Mouse (Mus musculus) stomach, postnatal 0 days (tissue): ENCODE results near the gene Lrmda. TPM values are rescaled to one million over a fixed set of nuclear protein-coding genes. Genes with fewer than 3 reads are reported as not detected.

Source experiments
- ATAC-seq: fragments of 200-750 bp; cut with Nextera tagmentation; 2 replicates; pipeline ENCODE4 v1.8.0; 2017; ENCODE audit not compliant: low FRiP score, low TSS enrichment
- DNase-seq: peaks from one replicate; pipeline ENCODE4 v3.0.0-alpha.2; 2016; ENCODE audit warnings: low spot score
- H3K27ac ChIP-seq: fragments of 300-500 bp; sonication (generic); replicated peaks from 2 replicates; pipeline ENCODE4 v1.5.1; 2014; ENCODE audit warnings: mild to moderate bottlenecking, control low read depth
- H3K27me3 ChIP-seq: fragments of 300-500 bp; sonication (generic); 2 replicates; pipeline ENCODE4 v1.6.1; 2014; ENCODE audit warnings: low read length; ENCODE audit not compliant: control insufficient read depth, insufficient read depth
- H3K36me3 ChIP-seq: fragments of 300-500 bp; sonication (generic); 2 replicates; pipeline ENCODE4 v1.6.1; 2014; ENCODE audit warnings: low read length, mixed read lengths; ENCODE audit not compliant: control insufficient read depth, insufficient read depth
- H3K4me1 ChIP-seq: fragments of 300-500 bp; sonication (generic); replicated peaks from 2 replicates; pipeline ENCODE4 v1.6.1; 2014; ENCODE audit warnings: antibody characterized with exemption; ENCODE audit not compliant: control insufficient read depth, insufficient read depth
- H3K4me2 ChIP-seq: fragments of 300-500 bp; sonication (generic); replicated peaks from 2 replicates; pipeline ENCODE4 v1.6.1; 2014; ENCODE audit warnings: low read depth, mild to moderate bottlenecking, control low read depth, moderate library complexity
- H3K4me3 ChIP-seq: fragments of 300-500 bp; sonication (generic); 2 replicates; pipeline ENCODE4 v1.5.1; 2014; ENCODE audit warnings: low read depth, low read length, control low read depth
- H3K9ac ChIP-seq: fragments of 300-500 bp; sonication (generic); 2 replicates; pipeline ENCODE4 v1.6.1; 2014; ENCODE audit warnings: mild to moderate bottlenecking, low read length, control low read depth, mixed read lengths
- H3K9me3 ChIP-seq: fragments of 300-500 bp; sonication (generic); 2 replicates; pipeline ENCODE4 v1.6.1; 2016; ENCODE audit warnings: low read length; ENCODE audit not compliant: control insufficient read depth
- CTCF ChIP-seq: IDR thresholded peaks from 2 replicates; pipeline ENCODE4 v1.5.1; 2016; ENCODE audit warnings: antibody characterized with exemption, low read depth, mild to moderate bottlenecking, moderate library complexity
- EP300 ChIP-seq: optimal IDR thresholded peaks from 2 replicates; pipeline ENCODE3; 2016; ENCODE audit warnings: antibody characterized with exemption
- WGBS: fragments of 180-500 bp; shearing (Covaris S2); extraction: QIAGEN DNeasy Blood & Tissue Kit; methylation state at CpG from one replicate; pipeline ENCODE4 v1.1.7; 2014; 5-methylcytosine and 5-hydroxymethylcytosine counted together
- polyA plus RNA-seq: library from polyadenylated mRNA; unstranded; fragments of >200 nt; fragmentation: Nextera tagmentation; extraction: Ambion mirVana; gene quantifications from 2 replicates; pipeline ENCODE4 v1.2.1, GENCODE M21; 2015

The Lrmda gene
- polyA plus RNA-seq, 1 experiment from 2014 or later, result 0.39 TPM

DNA sequence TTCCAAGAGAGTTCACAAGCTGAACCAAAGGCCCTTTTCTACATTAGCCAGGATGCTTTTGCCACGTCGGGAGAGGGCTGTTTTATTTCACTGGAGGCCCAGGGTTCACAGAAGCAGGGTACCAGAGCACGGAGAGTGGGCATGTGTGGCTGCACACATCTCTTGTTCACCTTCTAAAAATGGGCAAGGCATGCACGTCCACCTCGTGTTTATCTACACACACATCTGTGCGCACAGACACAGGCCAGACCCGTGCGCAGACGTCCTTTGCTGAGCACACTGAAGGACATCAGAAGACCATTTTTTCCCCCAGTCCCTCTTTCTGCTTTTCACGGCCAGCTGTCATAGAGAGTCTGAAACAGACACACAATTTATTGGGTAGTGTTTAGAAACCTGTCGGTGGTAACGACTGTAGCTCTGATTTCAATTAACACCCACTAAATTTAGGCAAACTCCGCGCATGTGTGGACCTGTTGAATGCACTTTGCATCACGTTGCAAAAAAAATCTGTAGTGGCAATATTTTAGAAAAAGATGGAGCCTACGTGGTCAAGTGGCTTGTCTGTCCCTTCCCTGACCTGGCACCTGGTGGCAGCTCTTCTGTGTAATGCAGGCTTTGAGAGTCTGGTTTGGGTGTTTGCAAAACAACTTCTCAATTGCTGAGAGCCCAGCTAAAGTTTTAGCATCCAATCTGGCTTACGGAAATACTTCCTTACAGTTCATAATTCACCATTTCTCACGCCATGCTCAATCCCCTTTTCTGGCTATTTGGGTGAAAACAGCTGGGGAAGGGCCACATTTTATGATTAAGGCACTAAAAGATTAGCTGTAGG lies 28.8 kb downstream of the Lrmda start:
- TF ChIP-seq EP300 (no peak), CTCF (no peak)
- no peak overlapping the region for H3K27ac ChIP-seq
- H3K9ac ChIP-seq, result no peak overlapping the region
- peaks cover 5% of the 10 kb centered on the region; the same call in 1 of the 2 replicates for H3K4me1 ChIP-seq
- H3K4me2 ChIP-seq, result no peak overlapping the region
- H3K4me3 ChIP-seq, result no peak overlapping the region
- H3K27me3 ChIP-seq, result no peaks in the 10 kb centered on the region
- ATAC-seq (no peak), DNase-seq (no peak)
- H3K9me3 ChIP-seq, result no peaks in the 10 kb centered on the region
- no peaks in the 10 kb centered on the region for H3K36me3 ChIP-seq
- 67% methylated on average over 18 of the region's 18 CpGs for WGBS

DNA sequence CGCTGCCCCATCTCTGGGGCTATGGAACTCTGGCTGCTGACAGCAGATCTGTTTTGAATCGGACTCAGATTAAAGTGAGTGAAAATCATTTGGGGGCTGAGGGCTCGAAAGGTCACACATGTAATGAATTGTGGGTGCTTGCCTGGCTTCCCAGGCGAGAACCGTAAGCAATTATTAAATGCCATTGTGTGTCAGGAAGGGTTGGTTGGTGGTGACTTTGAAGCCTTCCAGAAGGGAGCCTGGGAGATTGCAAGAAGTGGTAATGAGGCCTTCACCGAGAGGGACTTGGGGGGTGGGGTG lies 29.3 kb downstream of the Lrmda start:
- Histone ChIP-seq H3K27me3 (no peaks in the 10 kb centered on the region), H3K4me2 (no peak overlapping the region), H3K36me3 (no peaks in the 10 kb centered on the region), H3K4me3 (no peak overlapping the region), H3K9me3 (no peaks in the 10 kb centered on the region), H3K27ac (no peak overlapping the region), H3K4me1 (peaks cover 5% of the 10 kb centered on the region; the same call in 1 of the 2 replicates), H3K9ac (no peak overlapping the region)
- 77% methylated on average over 6 of the region's 6 CpGs for WGBS
- ATAC-seq (no peak), DNase-seq (no peak)
- TF ChIP-seq EP300 (no peak), CTCF (no peak)

DNA sequence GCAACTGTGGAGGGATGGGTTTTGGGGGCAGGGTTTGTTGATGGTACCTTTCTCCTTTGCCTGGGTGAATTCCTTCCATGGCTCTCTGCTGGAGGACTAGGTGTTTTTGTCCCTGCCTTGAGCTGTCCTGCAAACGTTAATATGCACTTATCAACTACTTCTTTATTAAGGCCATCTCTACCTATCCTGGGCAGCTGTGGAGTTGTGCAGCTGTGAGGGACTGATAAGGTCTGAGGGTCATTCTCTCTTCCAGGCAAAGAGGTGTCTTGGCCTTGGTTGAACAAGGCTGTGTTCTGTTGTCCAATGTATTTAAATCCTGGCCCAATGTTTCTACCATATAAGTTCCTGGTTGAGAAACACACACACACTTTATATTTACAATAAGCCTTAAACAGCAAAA lies 29.8 kb downstream of the Lrmda start:
- no peak overlapping the region for H3K4me2 ChIP-seq
- no peak overlapping the region for H3K27ac ChIP-seq
- no peaks in the 10 kb centered on the region for H3K9me3 ChIP-seq
- H3K4me3 ChIP-seq, result no peak overlapping the region
- H3K27me3 ChIP-seq, result no peaks in the 10 kb centered on the region
- no peak for TF ChIP-seq EP300
- no peak for TF ChIP-seq CTCF
- H3K9ac ChIP-seq, result no peak overlapping the region
- DNase-seq (no peak), ATAC-seq (no peak)
- no peaks in the 10 kb centered on the region for H3K36me3 ChIP-seq
- 54% methylated on average over 1 of the region's 1 CpGs for WGBS
- H3K4me1 ChIP-seq, result peaks cover 5% of the 10 kb centered on the region; the same call in 1 of the 2 replicates

DNA sequence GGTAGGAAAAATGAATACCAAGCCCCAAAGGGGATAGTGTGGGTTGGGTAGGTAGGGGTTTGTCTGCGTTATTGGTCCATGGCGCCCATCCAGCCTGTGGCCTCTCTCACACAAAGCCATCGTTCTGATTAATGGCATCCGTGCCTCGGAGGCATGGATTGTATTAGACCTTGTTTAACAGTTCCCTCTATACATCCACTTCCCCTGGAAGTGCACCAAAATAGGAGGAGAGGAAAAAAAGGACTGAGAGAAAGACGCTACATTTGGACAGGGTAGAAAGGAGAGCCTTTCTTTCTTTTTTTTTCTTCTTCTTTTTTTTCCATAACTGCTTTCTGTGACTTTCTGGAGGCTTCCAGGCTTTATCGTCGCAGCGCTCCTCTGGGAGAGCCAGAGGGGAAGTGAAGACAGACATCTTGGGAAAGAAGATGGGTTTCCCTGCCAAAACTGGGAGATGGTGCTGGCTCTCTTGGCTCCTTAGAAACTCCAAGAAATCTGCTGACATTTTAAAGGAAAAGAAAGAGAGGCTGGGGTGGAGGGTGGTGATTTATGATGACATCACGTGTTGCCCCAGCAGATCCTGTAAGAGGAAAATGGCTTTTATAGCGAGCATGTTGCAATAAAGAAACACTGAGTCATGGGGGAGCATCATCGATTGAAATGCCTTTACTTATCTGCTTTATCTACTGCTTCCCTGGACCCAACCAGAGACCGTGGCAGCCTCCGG lies 32.6 kb downstream of the Lrmda start:
- no peak overlapping the region for H3K4me3 ChIP-seq
- 0 out of 2 replicates have a peak overlapping the region, but pooled peaks have one; percentile 11 for H3K4me2 ChIP-seq
- no peaks in the 10 kb centered on the region for H3K27me3 ChIP-seq
- no peak overlapping the region for H3K9ac ChIP-seq
- H3K4me1 ChIP-seq, result peaks cover 5% of the 10 kb centered on the region; the same call in 1 of the 2 replicates
- 33% methylated on average over 14 of the region's 14 CpGs for WGBS
- H3K36me3 ChIP-seq, result no peaks in the 10 kb centered on the region
- DNase-seq (no peak), ATAC-seq (no peak; the same call in 1 of the 2 replicates)
- TF ChIP-seq CTCF (no peak), EP300 (no peak)
- no peaks in the 10 kb centered on the region for H3K9me3 ChIP-seq
- peak overlapping the region; percentile 18; the same call in 1 of the 2 replicates for H3K27ac ChIP-seq

DNA sequence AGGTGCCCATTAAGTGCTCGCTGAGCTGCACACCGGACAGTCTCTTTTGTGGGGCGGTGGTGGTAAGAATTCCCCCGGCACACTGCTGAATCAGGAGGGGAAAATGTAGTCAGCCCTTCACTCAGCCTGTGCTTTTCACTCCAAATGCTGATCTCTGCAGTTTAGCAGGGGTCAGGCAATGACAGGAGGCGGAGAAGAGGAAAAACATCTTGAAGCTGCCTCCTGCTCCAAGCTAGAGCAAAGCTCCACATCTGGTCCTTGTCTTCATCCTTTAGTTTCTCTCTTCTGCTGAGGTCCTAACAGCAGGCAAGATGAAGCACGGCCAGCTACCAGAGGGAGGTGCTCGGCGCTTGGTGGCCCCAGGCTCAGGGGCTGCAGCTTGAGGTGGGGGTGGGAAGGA lies 36.1 kb downstream of the Lrmda start:
- Histone ChIP-seq H3K27ac (no peak overlapping the region), H3K4me3 (no peak overlapping the region), H3K4me1 (peaks cover 5% of the 10 kb centered on the region; the same call in 1 of the 2 replicates), H3K4me2 (no peak overlapping the region), H3K9ac (no peak overlapping the region), H3K27me3 (no peaks in the 10 kb centered on the region), H3K9me3 (no peaks in the 10 kb centered on the region), H3K36me3 (no peaks in the 10 kb centered on the region)
- no peak for DNase-seq
- 51% methylated on average over 8 of the region's 8 CpGs for WGBS
- no peak for TF ChIP-seq EP300
- TF ChIP-seq CTCF, result peak; percentile 47
- ATAC-seq, result peak; percentile 47; the same call in 1 of the 2 replicates

DNA sequence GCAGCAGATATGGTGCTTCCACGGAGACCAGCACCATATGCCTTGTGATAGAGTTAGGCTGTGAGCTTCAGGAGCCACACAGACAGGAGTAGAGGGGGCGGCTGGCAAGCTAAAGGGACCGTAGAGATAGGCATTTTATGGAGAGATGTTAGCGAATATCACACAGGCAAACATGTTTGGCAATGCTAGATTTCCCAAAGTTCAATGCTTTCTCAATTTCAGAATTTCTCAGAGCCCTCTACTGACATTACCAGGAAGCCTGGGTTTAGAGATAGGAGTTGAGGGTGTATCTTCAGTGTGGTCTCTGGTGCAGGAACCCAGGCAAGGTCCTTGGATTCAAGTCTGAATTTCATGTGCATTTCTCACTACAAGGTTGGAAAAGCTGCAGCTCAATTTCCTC lies 36.7 kb downstream of the Lrmda start:
- peaks cover 5% of the 10 kb centered on the region; the same call in 1 of the 2 replicates for H3K4me1 ChIP-seq
- H3K4me2 ChIP-seq, result no peak overlapping the region
- DNase-seq (no peak), ATAC-seq (no peak)
- H3K9me3 ChIP-seq, result no peaks in the 10 kb centered on the region
- 79% methylated on average over 4 of the region's 4 CpGs for WGBS
- H3K36me3 ChIP-seq, result no peaks in the 10 kb centered on the region
- H3K9ac ChIP-seq, result no peak overlapping the region
- TF ChIP-seq CTCF, result no peak
- TF ChIP-seq EP300, result no peak
- no peak overlapping the region for H3K27ac ChIP-seq
- H3K4me3 ChIP-seq, result no peak overlapping the region
- no peaks in the 10 kb centered on the region for H3K27me3 ChIP-seq
